Mouse (Mus musculus): Measurements from ENCODE around the gene Med29. TPM values are rescaled to one million over a fixed set of nuclear protein-coding genes. Genes with fewer than 3 reads are reported as not detected.

Med29 gene
- total and polyA plus RNA-seq, 3 experiments, result 31.1 to 39.6 TPM; not detected in 1

GRCm38 (mm10) chr7:28377190-28378065, 15.1 kb downstream of the Med29 start:
- peaks cover 0 to 11% of the 10 kb centered on the region in 2 experiments; a peak in 2 of 4 replicates for H3K36me3 ChIP-seq (ENCODE audit: control insufficient read depth in 1 of 2, insufficient read depth in 2 of 2, low read length in 2 of 2)
- no peak overlapping the region for H3K27ac ChIP-seq (ENCODE audit: control insufficient read depth, low read depth, low read length)
- no peak overlapping the region for H3K9ac ChIP-seq (ENCODE audit: control insufficient read depth, low read depth, low read length, poor library complexity, severe bottlenecking)
- H3K9me3 ChIP-seq (replicated peaks; ENCODE audit: insufficient read depth, low read length), result no peaks in the 10 kb centered on the region
- H3K27me3 ChIP-seq (ENCODE audit: control insufficient read depth in 1 of 2, insufficient read depth in 2 of 2, low read length in 2 of 2), result no peaks in the 10 kb centered on the region
- TF ChIP-seq HCFC1 (IDR thresholded peaks at IDR 0.05; ENCODE audit: low read depth, low read length), result no peak
- no peak for TF ChIP-seq E2F4 (IDR thresholded peaks at IDR 0.05; ENCODE audit: borderline replicate concordance, low read depth, low read length)
- no peak for TF ChIP-seq POLR2AphosphoS2 (IDR thresholded peaks at IDR 0.05; ENCODE audit: low read length)
- no peak for TF ChIP-seq JUND (IDR thresholded peaks at IDR 0.05; ENCODE audit: low read depth, low read length)
- no peak for TF ChIP-seq RCOR1 (IDR thresholded peaks at IDR 0.05; ENCODE audit: low read depth, low read length)
- no peak for TF ChIP-seq NELFE (IDR thresholded peaks at IDR 0.05; ENCODE audit: low read depth, low read length)
- no peak for TF ChIP-seq CHD1 (IDR thresholded peaks at IDR 0.05; ENCODE audit: low read depth, low read length)
- no peak for TF ChIP-seq TCF12 (IDR thresholded peaks at IDR 0.05; ENCODE audit: low read depth, low read length)
- DNase-seq (ENCODE audit: low read depth, low spot score), result no peak
- H3K4me3 ChIP-seq (ENCODE audit: control insufficient read depth in 1 of 2, insufficient read depth in 1 of 2, low read depth in 2 of 2, low read length in 2 of 2), result no peak overlapping the region
- H3K79me2 ChIP-seq (ENCODE audit: control insufficient read depth, insufficient read depth, low read length, poor library complexity), result peaks cover 3% of the 10 kb centered on the region
- H3K4me1 ChIP-seq (ENCODE audit: control insufficient read depth in 1 of 2, insufficient read depth in 2 of 2, low read length in 2 of 2), result peaks cover 4 to 23% of the 10 kb centered on the region in 2 experiments

- DNase-seq (ENCODE audit: low read depth, low spot score), result no peak
- H3K27me3 ChIP-seq (ENCODE audit: control insufficient read depth in 1 of 2, insufficient read depth in 2 of 2, low read length in 2 of 2), result no peaks in the 10 kb centered on the region
- peak overlapping the region; percentile 80 for H3K9ac ChIP-seq (ENCODE audit: control insufficient read depth, low read depth, low read length, poor library complexity, severe bottlenecking)
- H3K27ac ChIP-seq (ENCODE audit: control insufficient read depth, low read depth, low read length), result peak overlapping the region; percentile 83
- peaks cover 4 to 20% of the 10 kb centered on the region in 2 experiments for H3K4me1 ChIP-seq (ENCODE audit: control insufficient read depth in 1 of 2, insufficient read depth in 2 of 2, low read length in 2 of 2)
- peaks cover 5% of the 10 kb centered on the region for H3K79me2 ChIP-seq (ENCODE audit: control insufficient read depth, insufficient read depth, low read length, poor library complexity)
- peaks cover 0 to 10% of the 10 kb centered on the region in 2 experiments; a peak in 2 of 4 replicates for H3K36me3 ChIP-seq (ENCODE audit: control insufficient read depth in 1 of 2, insufficient read depth in 2 of 2, low read length in 2 of 2)
- no peaks in the 10 kb centered on the region for H3K9me3 ChIP-seq (replicated peaks; ENCODE audit: insufficient read depth, low read length)
- TF ChIP-seq MYB (IDR thresholded peaks at IDR 0.05; ENCODE audit: low read depth, low read length) (no peak), SIN3A (IDR thresholded peaks at IDR 0.05; ENCODE audit: low read length) (peak; percentile 3; the same call in 1 of the 2 replicates), USF1 (IDR thresholded peaks at IDR 0.05; ENCODE audit: low read depth, low read length) (no peak), GATA1 (IDR thresholded peaks at IDR 0.05; ENCODE audit: low read depth, low read length) (0 out of 2 replicates have a peak, but pooled peaks have one; percentile 2), EP300 (IDR thresholded peaks at IDR 0.05; ENCODE audit: low read depth in 1 of 2, low read length in 2 of 2) (no peak), CTCF (IDR thresholded peaks at IDR 0.05 in 2 of 3, conservative IDR thresholded peaks at IDR 0.05 in 1 of 3; ENCODE audit: control insufficient read depth in 1 of 3, insufficient read depth in 1 of 3, low read depth in 2 of 3, low read length in 3 of 3, poor library complexity in 1 of 3, severe bottlenecking in 1 of 3) (no peak), MAX (IDR thresholded peaks at IDR 0.05; ENCODE audit: low read length) (no peak), CHD2 (IDR thresholded peaks at IDR 0.05; ENCODE audit: low read length) (no peak), POLR2AphosphoS5 (IDR thresholded peaks at IDR 0.05; ENCODE audit: borderline replicate concordance, low read depth, low read length) (no peak), ETS1 (IDR thresholded peaks at IDR 0.05; ENCODE audit: low read depth, low read length) (no peak), CHD1 (IDR thresholded peaks at IDR 0.05; ENCODE audit: low read depth, low read length) (no peak), RCOR1 (IDR thresholded peaks at IDR 0.05; ENCODE audit: low read depth, low read length) (no peak), POLR2AphosphoS2 (IDR thresholded peaks at IDR 0.05; ENCODE audit: low read length) (no peak), MXI1 (IDR thresholded peaks at IDR 0.05; ENCODE audit: low read depth, low read length) (no peak), TAL1 (IDR thresholded peaks at IDR 0.05; ENCODE audit: low read length) (no peak), TBP (IDR thresholded peaks at IDR 0.05; ENCODE audit: low read depth, low read length) (no peak), ZMIZ1 (IDR thresholded peaks at IDR 0.05; ENCODE audit: low read depth, low read length) (no peak), ZNF384 (IDR thresholded peaks at IDR 0.05; ENCODE audit: low read depth, low read length) (0 out of 2 replicates have a peak, but pooled peaks have one; percentile 18), MEF2A (IDR thresholded peaks at IDR 0.05; ENCODE audit: extremely low read depth, insufficient replicate concordance, low read depth, low read length, poor library complexity, severe bottlenecking) (no peak), UBTF (IDR thresholded peaks at IDR 0.05; ENCODE audit: borderline replicate concordance, insufficient read depth, low read depth, low read length) (no peak), BHLHE40 (IDR thresholded peaks at IDR 0.05; ENCODE audit: borderline replicate concordance, low read depth, low read length) (no peak; the same call in 1 of the 2 replicates)
- H3K4me3 ChIP-seq (ENCODE audit: control insufficient read depth in 1 of 2, insufficient read depth in 1 of 2, low read depth in 2 of 2, low read length in 2 of 2), result peak overlapping the region; percentile 56 to 64
Observed at GRCm38 (mm10) chr7:28376011-28376771, 16.3 kb downstream of the Med29 start.
